Mouse (Mus musculus): ENCODE data around the gene Tmprss6. TPM values are rescaled to one million over a fixed set of nuclear protein-coding genes. Genes with fewer than 3 reads are reported as not detected.

Tmprss6 gene
- polyA plus RNA-seq, 1 experiment: 0.08 TPM

- Histone ChIP-seq H3ac (ENCODE audit: control insufficient read depth, insufficient read length) (no peak overlapping the region), H3K79me2 (ENCODE audit: control insufficient read depth, insufficient read depth) (no peaks in the 10 kb centered on the region), H3K4me3 (no peak overlapping the region), H3K27me3 (ENCODE audit: control insufficient read depth, insufficient read depth, insufficient read length) (peaks cover 18% of the 10 kb centered on the region), H3K36me3 (ENCODE audit: control insufficient read depth, insufficient read depth) (no peaks in the 10 kb centered on the region), H3K4me2 (ENCODE audit: low read depth) (no peak overlapping the region)
- TF ChIP-seq E2F4 (IDR thresholded peaks at IDR 0.05; ENCODE audit: insufficient read depth) (no peak), TCF12 (IDR thresholded peaks at IDR 0.05; ENCODE audit: insufficient read depth, poor library complexity, severe bottlenecking) (no peak), USF1 (IDR thresholded peaks at IDR 0.05; ENCODE audit: low read depth) (no peak), SRF (IDR thresholded peaks at IDR 0.05; ENCODE audit: control insufficient read depth, insufficient read length, low read depth) (no peak), REST (IDR thresholded peaks at IDR 0.05; ENCODE audit: insufficient read depth, insufficient read length) (no peak), CEBPB (IDR thresholded peaks at IDR 0.05; ENCODE audit: insufficient read depth, poor library complexity, severe bottlenecking) (no peak), MAX (IDR thresholded peaks at IDR 0.05; ENCODE audit: low read depth) (no peak), POLR2A (IDR thresholded peaks at IDR 0.05; ENCODE audit: insufficient read length, low read depth) (no peak), MYOD1 (IDR thresholded peaks at IDR 0.05; ENCODE audit: control insufficient read depth in 1 of 3, insufficient read length in 2 of 3, low read depth in 2 of 3) (no peak)
Measured at GRCm38 (mm10) chr15:78502437-78503132, 34.2 kb upstream of the Tmprss6 start.

DNA sequence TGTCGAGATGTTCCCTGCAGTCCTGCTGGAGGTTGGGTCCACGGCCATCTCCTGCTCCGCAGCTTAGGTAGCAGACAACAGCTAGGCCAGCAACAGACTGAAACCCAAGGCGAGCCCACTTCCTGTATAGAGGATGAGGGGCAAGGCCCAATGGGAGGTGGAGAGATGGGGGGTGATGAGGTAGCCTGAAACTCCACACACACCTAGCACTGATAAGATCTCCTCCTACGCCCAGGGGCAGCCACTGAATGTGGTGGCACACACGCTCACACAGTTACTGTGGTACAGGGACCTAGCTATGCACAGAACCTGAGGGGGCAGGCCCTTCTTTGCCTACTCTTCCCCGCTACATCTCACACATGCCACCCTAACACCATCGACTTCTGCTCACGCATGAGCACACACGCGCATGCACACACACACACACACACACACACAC lies 26.6 kb upstream of the Tmprss6 start, which contains the start of gene Il2rb:
Il2rb (minus strand) TSS at position 304 of the 439 bp plus-strand sequence.
- no peak within 1 kb of the TSS for H3K4me2 ChIP-seq (ENCODE audit: low read depth)
- H3K27me3 ChIP-seq (ENCODE audit: control insufficient read depth, insufficient read depth, insufficient read length): peaks cover 2% of the 10 kb centered on the region
- H3K79me2 ChIP-seq (ENCODE audit: control insufficient read depth, insufficient read depth): no peaks in the 10 kb centered on the region
- no peak within 1 kb of the TSS for H3ac ChIP-seq (ENCODE audit: control insufficient read depth, insufficient read length)
- TF ChIP-seq REST (IDR thresholded peaks at IDR 0.05; ENCODE audit: insufficient read depth, insufficient read length) (no peak), TCF12 (IDR thresholded peaks at IDR 0.05; ENCODE audit: insufficient read depth, poor library complexity, severe bottlenecking) (no peak), TCF3 (IDR thresholded peaks at IDR 0.05; ENCODE audit: insufficient read length, low read depth) (no peak), MAX (IDR thresholded peaks at IDR 0.05; ENCODE audit: low read depth) (no peak), SRF (IDR thresholded peaks at IDR 0.05; ENCODE audit: control insufficient read depth, insufficient read length, low read depth) (no peak), POLR2AphosphoS2 (IDR thresholded peaks at IDR 0.05; ENCODE audit: insufficient read length, low read depth) (no peak), MYOD1 (IDR thresholded peaks at IDR 0.05; ENCODE audit: control insufficient read depth in 1 of 3, insufficient read length in 2 of 3, low read depth in 2 of 3) (no peak), MYOG (IDR thresholded peaks at IDR 0.05; ENCODE audit: control insufficient read depth in 1 of 3, insufficient read depth in 1 of 3, insufficient read length in 2 of 3, low read depth in 2 of 3) (no peak), CEBPB (IDR thresholded peaks at IDR 0.05; ENCODE audit: insufficient read depth, poor library complexity, severe bottlenecking) (no peak), POLR2A (IDR thresholded peaks at IDR 0.05; ENCODE audit: insufficient read length, low read depth) (no peak), USF1 (IDR thresholded peaks at IDR 0.05; ENCODE audit: low read depth) (no peak), E2F4 (IDR thresholded peaks at IDR 0.05; ENCODE audit: insufficient read depth) (no peak)
- H3K36me3 ChIP-seq (ENCODE audit: control insufficient read depth, insufficient read depth): no peaks in the 10 kb centered on the region
- H3K4me3 ChIP-seq: no peak within 1 kb of the TSS

DNA sequence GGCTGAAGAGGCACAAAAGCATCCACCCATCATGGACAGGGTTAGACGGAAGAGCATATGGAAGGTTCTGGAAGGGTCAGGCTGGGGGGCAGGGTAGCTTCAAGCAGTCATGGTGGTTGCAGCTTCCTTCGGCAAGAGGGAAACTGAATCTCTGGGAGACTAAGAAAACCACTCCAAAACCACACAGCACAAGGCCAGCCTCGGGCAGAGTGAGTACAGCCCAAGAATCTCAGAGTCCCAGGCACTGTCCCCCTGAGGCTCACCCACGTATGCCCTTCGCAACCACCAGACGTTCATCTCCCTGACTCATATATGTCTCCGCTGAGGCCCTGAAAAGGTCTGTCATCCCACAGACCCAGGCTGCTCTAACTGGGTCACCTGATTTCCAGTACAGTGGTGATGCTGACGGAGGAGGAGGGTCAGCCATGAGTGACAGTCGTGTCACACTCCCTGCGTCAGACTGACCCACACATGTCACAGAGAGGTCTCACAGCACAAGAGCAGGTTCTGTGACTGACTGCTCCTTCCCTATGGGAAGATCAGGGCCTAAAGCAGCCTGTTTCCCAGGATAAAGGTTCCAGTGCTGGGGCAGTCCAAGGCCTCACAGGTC lies 25.1 kb upstream of the Tmprss6 start:
- H3K79me2 ChIP-seq (ENCODE audit: control insufficient read depth, insufficient read depth): no peaks in the 10 kb centered on the region
- H3ac ChIP-seq (ENCODE audit: control insufficient read depth, insufficient read length): no peak overlapping the region
- H3K4me3 ChIP-seq: no peak overlapping the region
- TF ChIP-seq E2F4 (IDR thresholded peaks at IDR 0.05; ENCODE audit: insufficient read depth): no peak
- TF ChIP-seq REST (IDR thresholded peaks at IDR 0.05; ENCODE audit: insufficient read depth, insufficient read length): no peak
- no peak for TF ChIP-seq POLR2AphosphoS2 (IDR thresholded peaks at IDR 0.05; ENCODE audit: insufficient read length, low read depth)
- no peak for TF ChIP-seq USF1 (IDR thresholded peaks at IDR 0.05; ENCODE audit: low read depth)
- peak; percentile 21 for TF ChIP-seq POLR2A (IDR thresholded peaks at IDR 0.05; ENCODE audit: insufficient read length, low read depth)
- no peak for TF ChIP-seq SRF (IDR thresholded peaks at IDR 0.05; ENCODE audit: control insufficient read depth, insufficient read length, low read depth)
- no peak for TF ChIP-seq MAX (IDR thresholded peaks at IDR 0.05; ENCODE audit: low read depth)
- TF ChIP-seq CEBPB (IDR thresholded peaks at IDR 0.05; ENCODE audit: insufficient read depth, poor library complexity, severe bottlenecking): no peak
- TF ChIP-seq MYOD1 (IDR thresholded peaks at IDR 0.05; ENCODE audit: control insufficient read depth in 1 of 3, insufficient read length in 2 of 3, low read depth in 2 of 3): peak in 1 of 3 experiments; percentile 17
- TF ChIP-seq TCF12 (IDR thresholded peaks at IDR 0.05; ENCODE audit: insufficient read depth, poor library complexity, severe bottlenecking): no peak
- no peak for TF ChIP-seq MYOG (IDR thresholded peaks at IDR 0.05; ENCODE audit: control insufficient read depth in 1 of 3, insufficient read depth in 1 of 3, insufficient read length in 2 of 3, low read depth in 2 of 3)
- TF ChIP-seq TCF3 (IDR thresholded peaks at IDR 0.05; ENCODE audit: insufficient read length, low read depth): no peak
- peak overlapping the region; percentile 3 for H3K4me2 ChIP-seq (ENCODE audit: low read depth)
- H3K27me3 ChIP-seq (ENCODE audit: control insufficient read depth, insufficient read depth, insufficient read length): peaks cover 4% of the 10 kb centered on the region
- no peaks in the 10 kb centered on the region for H3K36me3 ChIP-seq (ENCODE audit: control insufficient read depth, insufficient read depth)

DNA sequence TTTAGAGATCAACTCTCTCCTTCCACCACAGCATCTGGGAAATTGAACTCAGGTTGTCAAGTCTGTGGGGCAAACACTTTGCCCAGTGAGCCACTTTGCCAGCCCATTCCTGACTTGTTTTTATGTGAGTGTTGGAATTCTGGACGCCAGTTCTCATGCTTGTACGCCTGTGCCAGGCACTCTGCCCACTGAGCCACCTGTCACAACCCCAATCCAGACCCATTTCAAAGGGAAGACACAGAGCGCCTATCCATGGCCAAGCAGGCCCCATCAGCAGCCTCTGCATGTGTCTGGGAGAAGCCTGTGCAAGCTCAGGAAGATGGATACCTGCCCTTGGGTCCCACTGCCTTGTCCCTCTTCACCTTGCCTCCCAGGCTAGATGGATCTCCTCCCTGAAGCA lies 22.9 kb upstream of the Tmprss6 start:
- H3K79me2 ChIP-seq (ENCODE audit: control insufficient read depth, insufficient read depth): no peaks in the 10 kb centered on the region
- H3K4me3 ChIP-seq: no peak overlapping the region
- no peaks in the 10 kb centered on the region for H3K36me3 ChIP-seq (ENCODE audit: control insufficient read depth, insufficient read depth)
- H3K4me2 ChIP-seq (ENCODE audit: low read depth): no peak overlapping the region
- TF ChIP-seq MAX (IDR thresholded peaks at IDR 0.05; ENCODE audit: low read depth) (no peak), MYOD1 (IDR thresholded peaks at IDR 0.05; ENCODE audit: control insufficient read depth in 1 of 3, insufficient read length in 2 of 3, low read depth in 2 of 3) (no peak), POLR2A (IDR thresholded peaks at IDR 0.05; ENCODE audit: insufficient read length, low read depth) (no peak), CEBPB (IDR thresholded peaks at IDR 0.05; ENCODE audit: insufficient read depth, poor library complexity, severe bottlenecking) (no peak)
- no peak overlapping the region for H3ac ChIP-seq (ENCODE audit: control insufficient read depth, insufficient read length)
- H3K27me3 ChIP-seq (ENCODE audit: control insufficient read depth, insufficient read depth, insufficient read length): peaks cover 6% of the 10 kb centered on the region
